Comparison of ENCODE assay signal across 8 mouse cellular contexts in genomic region chr5:52833761-52834274, GRCm38 (mm10). TPM values are rescaled to one million over a fixed set of nuclear protein-coding genes. Genes with fewer than 3 reads are reported as not detected.
DNase-seq lines count a peak whose midpoint lies in the region; ATAC-seq lines count a peak whose summit lies in the region.

Gene Anapc4, plus strand, starts transcription at chr5:52834012.

- DNase-seq in adrenal gland, adult 18-20 months (ENCODE audit: low spot score in 2 of 2) = peak; percentile 99 to 100
- DNase-seq in embryo, embryonic 11 days = peak; percentile 100
- peak; percentile 100 for DNase-seq in gastrocnemius, postnatal 25 days
- DNase-seq in intestine, embryonic 14.5 days (ENCODE audit: low spot score) = peak; percentile 99
- peak; percentile 99 for DNase-seq in left cerebral cortex, postnatal 14 days (ENCODE audit: low spot score in 2 of 2)
- peak; percentile 99 for DNase-seq in mesoderm, embryonic 11.5 days (ENCODE audit: low read depth, low spot score)
- peak; percentile 99 to 100 for DNase-seq in right cerebral cortex, postnatal 36 days (ENCODE audit: low spot score in 2 of 2)
- peak; percentile 100 for DNase-seq in yolk sac, embryonic 10.5 days (ENCODE audit: low spot score)

- H3K4me1 ChIP-seq in intestine, embryonic 14.5 days (replicated peaks; ENCODE audit: control insufficient read depth, insufficient read depth, low read length) = peaks cover 9% of the 10 kb centered on the region

- ATAC-seq in intestine, embryonic 14.5 days (replicated peaks; ENCODE audit: low FRiP score, low TSS enrichment, low read depth) = peak; percentile 99

- H3K36me3 ChIP-seq in intestine, embryonic 14.5 days (ENCODE audit: control insufficient read depth, insufficient read depth, low read length) = peaks cover 29% of the 10 kb centered on the region

- H3K4me2 ChIP-seq in intestine, embryonic 14.5 days (ENCODE audit: low read length) = peak within 1 kb of the TSS; percentile 80

- peak within 1 kb of the TSS; percentile 90 for H3K27ac ChIP-seq in intestine, embryonic 14.5 days (ENCODE audit: low read depth)

- H3K9me3 ChIP-seq in intestine, embryonic 14.5 days (ENCODE audit: control insufficient read depth, low read length) = no peaks in the 10 kb centered on the region

- intact Hi-C loops in left cerebral cortex, postnatal 14 days (cut with DNase I) = no loop called here

- no peaks in the 10 kb centered on the region for H3K27me3 ChIP-seq in intestine, embryonic 14.5 days (replicated peaks; ENCODE audit: control insufficient read depth, insufficient read depth, low read length)

- peak within 1 kb of the TSS; percentile 86 for H3K4me3 ChIP-seq in intestine, embryonic 14.5 days (ENCODE audit: low read depth, low read length)

- H3K9ac ChIP-seq in intestine, embryonic 14.5 days (ENCODE audit: low read length) = peak within 1 kb of the TSS; percentile 91

- WGBS in intestine, embryonic 14.5 days = 1% methylated on average over 42 of the region's 50 CpGs

RNA-seq across cellular contexts. Expression of gene Anapc4, which starts in this region (rescaled TPM):
- total RNA-seq in adrenal gland, adult 18-20 months (2021) = 10 to 100 TPM; 43.7 to 50.2 TPM
- 10 to 100 TPM; 28.6 to 30.3 TPM for total RNA-seq in gastrocnemius, postnatal 25 days (2021)
- polyA plus RNA-seq in intestine, embryonic 14.5 days (2014; fragmentation: Nextera tagmentation; extraction: Ambion mirVana) = 92.1 and 102 TPM in 2 replicates
- total RNA-seq in left cerebral cortex, postnatal 14 days (2021) = 10 to 100 TPM; 70.0 to 71.4 TPM

Comparison
In these comparisons a context has a peak if more than half of its experiments do, and no peak if none do; other contexts are left out.
1. Peak in every context shown above with its lines: DNase-seq, ATAC-seq, H3K4me3 ChIP-seq and H3K27ac ChIP-seq.